Mouse (Mus musculus) liver, embryonic 14.5 days (tissue): ENCODE data around the gene Srpk1. TPM values are rescaled to one million over a fixed set of nuclear protein-coding genes. Genes with fewer than 3 reads are reported as not detected.

Experiments used
- ATAC-seq: fragments of 200-750 bp; cut with Nextera tagmentation; 2 replicates; pipeline ENCODE4 v1.8.0; 2017; ENCODE audit warnings: moderate number of reproducible peaks, mild to moderate bottlenecking, moderate library complexity; ENCODE audit not compliant: insufficient read depth
- DNase-seq, 3 experiments: peaks; one replicate each; pipeline ENCODE4 v3.0.0-alpha.2; 2012 to 2013; ENCODE audit warnings: low read depth in 3 of 3, low spot score in 3 of 3
- H3K27ac ChIP-seq: fragments of 300-500 bp; sonication (generic); 2 replicates; pipeline ENCODE4 v1.5.1; 2014; ENCODE audit warnings: moderate library complexity, mild to moderate bottlenecking, control low read depth, inconsistent platforms
- H3K27me3 ChIP-seq: fragments of 300-500 bp; sonication (generic); 2 replicates; pipeline ENCODE4 v1.6.1; 2014; ENCODE audit warnings: mild to moderate bottlenecking, low read length, moderate library complexity; ENCODE audit not compliant: control insufficient read depth, insufficient read depth
- H3K36me3 ChIP-seq: fragments of 300-500 bp; sonication (generic); replicated peaks from 2 replicates; pipeline ENCODE4 v1.6.1; 2014; ENCODE audit warnings: low read depth; ENCODE audit not compliant: control insufficient read depth, insufficient read depth
- H3K4me1 ChIP-seq, 2 experiments: fragments of 200-500 bp in 1 of 2; fragments of 300-500 bp in 1 of 2; sonication (generic) in 1 of 2; replicated peaks; 2 replicates each; pipeline ENCODE4 v1.6.1; 2012 to 2014; ENCODE audit warnings: antibody characterized with exemption in 1 of 2, inconsistent platforms in 1 of 2, low read length in 1 of 2; ENCODE audit not compliant: control insufficient read depth in 2 of 2, insufficient read depth in 2 of 2
- H3K4me2 ChIP-seq: fragments of 300-500 bp; sonication (generic); 2 replicates; pipeline ENCODE4 v1.6.1; 2014; ENCODE audit warnings: low read depth, mild to moderate bottlenecking, control low read depth, moderate library complexity
- H3K4me3 ChIP-seq, 2 experiments: fragments of 200-500 bp in 1 of 2; fragments of 300-500 bp in 1 of 2; sonication (generic) in 1 of 2; 2 replicates each; pipeline ENCODE4 v1.5.1; 2012 to 2014; ENCODE audit warnings: low read depth in 2 of 2, low read length in 2 of 2, mild to moderate bottlenecking in 2 of 2, control low read depth in 1 of 2, inconsistent platforms in 1 of 2, moderate library complexity in 1 of 2; ENCODE audit not compliant: insufficient read depth in 1 of 2
- H3K9ac ChIP-seq: fragments of 300-500 bp; sonication (generic); replicated peaks from 2 replicates; pipeline ENCODE4 v1.6.1; 2014; ENCODE audit warnings: mild to moderate bottlenecking, control low read depth, moderate library complexity
- H3K9me3 ChIP-seq: fragments of 300-500 bp; sonication (generic); 2 replicates; pipeline ENCODE4 v1.6.1; 2016; ENCODE audit warnings: low read length, mixed read lengths; ENCODE audit not compliant: control insufficient read depth
- CTCF ChIP-seq: IDR thresholded peaks from 2 replicates; pipeline ENCODE4 v1.5.1; 2016; ENCODE audit warnings: antibody characterized with exemption, low read depth, control low read depth
- EP300 ChIP-seq: IDR thresholded peaks from 2 replicates; pipeline ENCODE4 v1.6.1; 2016; ENCODE audit warnings: antibody characterized with exemption, low read depth
- WGBS: fragments of 180-500 bp; shearing (Covaris S2); extraction: QIAGEN DNeasy Blood & Tissue Kit; methylation state at CpG from one replicate; pipeline ENCODE4 v1.1.7; 2014; ENCODE audit not compliant: insufficient replicate concordance; 5-methylcytosine and 5-hydroxymethylcytosine counted together
- polyA plus RNA-seq, 2 experiments: library from polyadenylated mRNA; depleted of rRNA in 1 of 2; stranded (reverse) in 1 of 2; unstranded in 1 of 2; fragments of >200 nt; fragmentation: Nextera tagmentation in 1 of 2; extraction: Ambion mirVana in 1 of 2; gene quantifications; 2 replicates each; pipeline versions ENCODE4 v1.2.1 to v1.2.3; 2012 to 2014

The Srpk1 gene
- polyA plus RNA-seq, 2 experiments, result 12.9 to 40.8 TPM

DNA sequence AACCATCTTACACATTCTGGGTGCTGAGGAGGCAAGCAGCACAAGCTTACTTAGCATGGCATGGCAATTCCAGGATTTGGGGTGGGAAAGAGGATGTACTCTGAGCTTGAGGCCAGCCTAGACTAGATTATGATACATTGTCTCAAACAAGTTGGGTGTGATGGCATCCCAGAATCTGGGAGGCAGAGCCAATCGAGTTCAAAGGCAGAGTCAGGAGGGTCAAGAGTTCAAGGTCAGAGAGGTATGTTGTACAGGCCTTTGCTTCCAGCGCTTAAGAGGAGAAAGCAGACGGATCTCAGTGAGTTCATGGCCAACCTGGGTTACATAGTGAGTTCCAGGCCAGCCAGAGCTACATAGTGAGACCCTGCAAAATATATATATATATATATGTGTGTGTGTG lies 23.7 kb upstream of the Srpk1 start:
- Histone ChIP-seq H3K36me3 (no peaks in the 10 kb centered on the region), H3K9ac (no peak overlapping the region), H3K4me2 (no peak overlapping the region), H3K9me3 (no peaks in the 10 kb centered on the region), H3K4me3 (no peak overlapping the region), H3K27ac (no peak overlapping the region), H3K4me1 (no peaks in the 10 kb centered on the region), H3K27me3 (no peaks in the 10 kb centered on the region; the same call in 1 of the 2 replicates)
- 49% methylated on average over 3 of the region's 3 CpGs for WGBS
- no peak for DNase-seq
- ATAC-seq, result no peak
- TF ChIP-seq CTCF (no peak), EP300 (no peak)

DNA sequence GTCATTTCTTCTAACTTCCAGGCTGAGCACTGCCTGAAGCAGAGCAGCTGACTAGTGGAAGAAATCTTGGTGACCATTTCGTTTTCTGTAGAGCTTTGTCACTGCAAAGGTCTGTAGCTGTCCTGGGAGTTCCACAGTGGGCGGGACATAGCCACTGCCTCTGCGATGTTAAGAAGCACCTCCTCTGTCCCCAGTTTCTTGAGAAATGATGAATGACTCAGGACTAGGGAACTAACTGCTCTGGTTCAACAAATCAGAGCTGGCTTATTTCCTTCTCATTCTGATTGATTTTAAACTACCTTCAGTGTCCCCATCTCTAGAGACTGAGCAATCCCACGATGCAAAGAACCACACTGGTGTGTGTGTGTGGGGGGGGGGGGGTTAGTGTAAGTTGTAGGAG lies 21.6 kb upstream of the Srpk1 start:
- no peaks in the 10 kb centered on the region for H3K9me3 ChIP-seq
- H3K27ac ChIP-seq, result no peak overlapping the region
- DNase-seq, result no peak
- ATAC-seq, result no peak
- H3K9ac ChIP-seq, result no peak overlapping the region
- no peaks in the 10 kb centered on the region; the same call in 1 of the 2 replicates for H3K27me3 ChIP-seq
- no peak overlapping the region for H3K4me2 ChIP-seq
- 32% methylated on average over 4 of the region's 4 CpGs for WGBS
- H3K4me1 ChIP-seq, result no peaks in the 10 kb centered on the region
- TF ChIP-seq EP300 (no peak), CTCF (no peak)
- H3K36me3 ChIP-seq, result no peaks in the 10 kb centered on the region
- H3K4me3 ChIP-seq, result no peak overlapping the region

- H3K36me3 ChIP-seq, result no peaks in the 10 kb centered on the region
- WGBS, result 32% methylated on average over 3 of the region's 3 CpGs
- no peak overlapping the region for H3K9ac ChIP-seq
- no peak overlapping the region for H3K4me3 ChIP-seq
- H3K27me3 ChIP-seq, result no peaks in the 10 kb centered on the region; the same call in 1 of the 2 replicates
- H3K4me2 ChIP-seq, result no peak overlapping the region
- TF ChIP-seq EP300 (no peak), CTCF (no peak)
- no peaks in the 10 kb centered on the region for H3K4me1 ChIP-seq
- no peaks in the 10 kb centered on the region for H3K9me3 ChIP-seq
- no peak overlapping the region for H3K27ac ChIP-seq
- no peak for ATAC-seq
- no peak for DNase-seq
Observed at GRCm38 (mm10) chr17:28643697-28644096, 21.2 kb upstream of the Srpk1 start.

DNA sequence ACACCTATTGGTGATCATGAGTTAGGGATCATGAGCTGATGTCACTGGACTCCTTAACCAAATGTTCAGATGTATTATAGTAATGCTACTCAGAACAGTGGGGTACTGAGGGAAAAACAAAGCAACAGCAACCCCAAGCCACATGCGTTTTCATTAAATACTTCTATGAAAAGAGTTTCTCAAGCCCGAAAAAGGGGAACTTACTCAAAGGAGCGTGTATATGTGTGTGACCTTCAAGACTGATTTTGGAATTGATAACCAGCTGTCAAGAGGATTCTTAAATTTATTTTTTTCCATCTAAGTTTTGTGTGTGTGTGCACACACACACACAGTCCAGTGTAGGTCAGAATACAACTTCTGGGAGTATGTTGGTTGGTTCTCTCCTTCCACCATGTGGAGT lies 17.6 kb upstream of the Srpk1 start:
- Histone ChIP-seq H3K27ac (no peak overlapping the region), H3K4me2 (no peak overlapping the region), H3K36me3 (no peaks in the 10 kb centered on the region), H3K27me3 (no peaks in the 10 kb centered on the region; the same call in 1 of the 2 replicates), H3K9me3 (no peaks in the 10 kb centered on the region), H3K4me3 (no peak overlapping the region), H3K4me1 (no peaks in the 10 kb centered on the region), H3K9ac (no peak overlapping the region)
- WGBS, result 20% methylated on average over 3 of the region's 3 CpGs
- no peak for ATAC-seq
- TF ChIP-seq CTCF (no peak), EP300 (no peak)
- DNase-seq, result no peak

GRCm38 (mm10) chr17:28637711-28638690 lies 15.5 kb upstream of the Srpk1 start:
- Histone ChIP-seq H3K27ac (no peak overlapping the region), H3K4me1 (no peaks in the 10 kb centered on the region), H3K4me3 (no peak overlapping the region), H3K4me2 (no peak overlapping the region), H3K9ac (no peak overlapping the region), H3K36me3 (no peaks in the 10 kb centered on the region), H3K27me3 (no peaks in the 10 kb centered on the region), H3K9me3 (no peaks in the 10 kb centered on the region)
- TF ChIP-seq EP300 (no peak), CTCF (no peak)
- ATAC-seq, result no peak
- 69% methylated on average over 7 of the region's 7 CpGs for WGBS
- DNase-seq, result no peak
